Mouse (Mus musculus) cerebellum, adult 2 months (tissue): ENCODE results near the gene Tpbpa.

ENCODE experiments used
- CTCF ChIP-seq: fragments of 200-500 bp; IDR thresholded peaks from 2 replicates; pipeline ENCODE4 v1.5.1; 2011; ENCODE audit warnings: low read depth, mild to moderate bottlenecking, control low read depth, low read length, moderate library complexity, borderline replicate concordance; ENCODE audit not compliant: insufficient read depth
- POLR2A ChIP-seq: fragments of 200-500 bp; IDR thresholded peaks from 2 replicates; pipeline ENCODE4 v1.6.1; 2011; ENCODE audit warnings: low read length, control low read depth, borderline replicate concordance; ENCODE audit not compliant: insufficient read depth

DNA sequence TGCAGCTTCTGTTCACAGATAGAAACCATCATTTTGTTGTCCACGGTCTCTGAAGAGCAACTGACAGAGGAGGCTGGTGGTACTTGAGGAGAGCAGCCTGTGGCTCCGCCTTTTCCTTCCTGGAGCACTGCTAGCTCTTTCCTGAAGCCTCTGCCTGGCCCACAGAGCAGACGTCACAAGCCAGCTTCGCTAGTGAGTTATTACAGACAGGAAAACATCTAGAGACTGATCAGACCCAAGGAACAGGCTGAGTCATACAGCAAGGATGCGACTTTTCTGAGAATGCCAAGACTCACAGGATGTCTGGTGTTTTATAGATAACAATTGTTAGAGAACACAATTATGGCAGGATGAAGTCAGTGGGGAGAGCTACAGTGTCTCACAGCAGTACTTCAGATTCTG lies 5.3 kb downstream of the Tpbpa start, which contains the start of the genes Gm49391 and Ctla2a:
- no peak for TF ChIP-seq CTCF
- TF ChIP-seq POLR2A = no peak
